In genomic region chr13:83572469-83572868, GRCm38 (mm10) we compare ENCODE assay signal across 11 mouse cellular contexts.
DNase-seq lines count a peak whose midpoint lies in the region; ATAC-seq and TF ChIP-seq lines count a peak whose summit lies in the region.
"Had no signal": no experiment of that assay in that cellular context is flagged by ENCODE, and none has a peak within 500 bp of the region (broad histone marks: within the 10 kb centered on the region; RNA-seq: fewer than 3 reads in every experiment).

No protein-coding gene starts in this region.

- H3K9ac ChIP-seq in heart, embryonic 11.5 days (ENCODE audit: low read depth, low read length), result peak overlapping the region; percentile 2; the same call in 1 of the 2 replicates
- peak overlapping the region; percentile 25; the same call in 1 of the 2 replicates for H3K9ac ChIP-seq in liver, embryonic 15.5 days

- no peak for ATAC-seq in heart, embryonic 11.5 days (replicated peaks; ENCODE audit: insufficient number of reproducible peaks, low FRiP score, low TSS enrichment)
- ATAC-seq in liver, embryonic 15.5 days (ENCODE audit: insufficient read depth), result no peak

- TF ChIP-seq POLR2A in bone marrow, adult 2 months (IDR thresholded peaks at IDR 0.05; ENCODE audit: borderline replicate concordance, control insufficient read depth, low read depth, low read length), result no peak

- no peak for DNase-seq in heart, postnatal 4 days
- DNase-seq in left cerebral cortex, adult 2 months (ENCODE audit: extremely low spot score in 1 of 2, low spot score in 2 of 2), result no peak
- no peak for DNase-seq in left cerebral cortex, postnatal 25 days (ENCODE audit: low spot score in 2 of 2)
- no peak for DNase-seq in layer of hippocampus, adult 9-10 months (ENCODE audit: low spot score)
- no peak for DNase-seq in forebrain, embryonic 10.5 days (ENCODE audit: extremely low spot score, low spot score)
- DNase-seq: adrenal gland, postnatal 25 days; cerebellum, adult 8-10 months; gastrocnemius, postnatal 10 days had no signal

- no peaks in the 10 kb centered on the region for H3K9me3 ChIP-seq in heart, embryonic 11.5 days (replicated peaks; ENCODE audit: control insufficient read depth, low read length)
- no peaks in the 10 kb centered on the region for H3K9me3 ChIP-seq in liver, embryonic 15.5 days (replicated peaks)
- no peaks in the 10 kb centered on the region for H3K9me3 ChIP-seq in forebrain, embryonic 10.5 days

- H3K4me1 ChIP-seq in heart, embryonic 11.5 days (ENCODE audit: control insufficient read depth, insufficient read depth, low read length), result peaks cover 28% of the 10 kb centered on the region
- H3K4me1 ChIP-seq in bone marrow, adult 2 months (ENCODE audit: control insufficient read depth, insufficient read depth, low read length), result peaks cover 2% of the 10 kb centered on the region; the same call in 1 of the 2 replicates
- peaks cover 30% of the 10 kb centered on the region for H3K4me1 ChIP-seq in liver, embryonic 15.5 days (replicated peaks)
- peaks cover 31% of the 10 kb centered on the region for H3K4me1 ChIP-seq in forebrain, embryonic 10.5 days

- peak overlapping the region; percentile 54 for H3K4me2 ChIP-seq in heart, embryonic 11.5 days
- H3K4me2 ChIP-seq in liver, embryonic 15.5 days, result peak overlapping the region; percentile 56

- H3K4me3 ChIP-seq in heart, embryonic 11.5 days (ENCODE audit: low read depth, low read length), result no peak overlapping the region
- no peak overlapping the region for H3K4me3 ChIP-seq in left cerebral cortex, adult 2 months
- H3K4me3 ChIP-seq in bone marrow, adult 2 months (replicated peaks; ENCODE audit: control insufficient read depth, low read depth, low read length), result no peak overlapping the region
- peak overlapping the region; percentile 11 for H3K4me3 ChIP-seq in liver, embryonic 15.5 days (replicated peaks)
- H3K4me3 ChIP-seq in forebrain, embryonic 10.5 days, result no peak overlapping the region

- no peak for TF ChIP-seq CTCF in left cerebral cortex, adult 2 months (IDR thresholded peaks at IDR 0.05)
- no peak for TF ChIP-seq CTCF in bone marrow, adult 2 months (IDR thresholded peaks at IDR 0.05; ENCODE audit: control insufficient read depth, insufficient read depth, low read length)

- H3K36me3 ChIP-seq in heart, embryonic 11.5 days (ENCODE audit: control insufficient read depth, insufficient read depth, low read length), result no peaks in the 10 kb centered on the region
- no peaks in the 10 kb centered on the region for H3K36me3 ChIP-seq in liver, embryonic 15.5 days (replicated peaks)
- no peaks in the 10 kb centered on the region for H3K36me3 ChIP-seq in forebrain, embryonic 10.5 days (replicated peaks)

- H3K27me3 ChIP-seq in heart, embryonic 11.5 days (ENCODE audit: control insufficient read depth, insufficient read depth, low read length), result no peaks in the 10 kb centered on the region
- no peaks in the 10 kb centered on the region for H3K27me3 ChIP-seq in liver, embryonic 15.5 days
- 0 out of 2 replicates have a peak, but pooled peaks cover 5% of the 10 kb centered on the region for H3K27me3 ChIP-seq in forebrain, embryonic 10.5 days (ENCODE audit: poor library complexity, severe bottlenecking)

- intact Hi-C loops in left cerebral cortex, adult 2 months (cut with DNase I), result loop anchor here (5.0 kb wide), 1 partner anchor 45 kb away; no protein-coding TSS in a partner anchor
- intact Hi-C loops in left cerebral cortex, postnatal 25 days (cut with DNase I), result loop anchor here (5.0 kb wide), 1 partner anchor 45 kb away; no protein-coding TSS in a partner anchor

- peak overlapping the region; percentile 79 for H3K27ac ChIP-seq in heart, embryonic 11.5 days (ENCODE audit: low read depth, low read length)
- peak overlapping the region; percentile 80 for H3K27ac ChIP-seq in left cerebral cortex, adult 2 months
- peak overlapping the region; percentile 91 for H3K27ac ChIP-seq in bone marrow, adult 2 months (ENCODE audit: control insufficient read depth, insufficient read depth, low read depth, low read length, poor library complexity)
- peak overlapping the region; percentile 60 for H3K27ac ChIP-seq in liver, embryonic 15.5 days (replicated peaks)
- no peak overlapping the region for H3K27ac ChIP-seq in forebrain, embryonic 10.5 days

- WGBS in heart, embryonic 11.5 days (ENCODE audit: insufficient replicate concordance), result 45% methylated on average over 5 of the region's 5 CpGs
- under 1% methylated on average over 5 of the region's 5 CpGs for WGBS in bone marrow, adult 2 months
- 15% methylated on average over 5 of the region's 5 CpGs for WGBS in liver, embryonic 15.5 days (ENCODE audit: insufficient replicate concordance)
- WGBS in forebrain, embryonic 10.5 days, result 81% methylated on average over 5 of the region's 5 CpGs
